Mouse (Mus musculus) urinary bladder, postnatal 25 days (tissue): ENCODE results near the gene Iqschfp.

Source experiments
- DNase-seq: peaks from one replicate; pipeline ENCODE4 v3.0.0; 2022; ENCODE audit warnings: low spot score

The Iqschfp gene

DNA sequence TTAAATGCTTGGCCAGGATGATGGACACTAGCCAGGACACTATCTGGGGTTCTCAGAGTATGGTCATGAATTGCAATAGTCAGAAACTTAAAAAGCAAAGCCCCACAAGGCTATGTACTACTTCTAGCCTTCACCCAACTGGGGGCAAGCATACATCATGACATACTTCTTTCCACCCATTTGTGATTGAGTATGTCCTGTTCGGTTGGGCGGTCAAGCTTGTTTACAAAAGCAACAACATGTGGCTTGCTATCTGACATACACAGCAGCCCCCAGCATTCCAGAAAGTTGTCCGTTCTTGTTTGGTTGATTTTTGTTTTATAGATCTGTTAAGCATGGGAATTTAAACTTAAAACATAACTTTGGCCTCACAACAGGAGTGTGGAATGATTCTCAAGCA lies 755.2 kb downstream of the Iqschfp start:
- no peak for DNase-seq

- no peak for DNase-seq
Measured at GRCm38 (mm10) chr3:68650251-68650650, 758.2 kb downstream of the Iqschfp start.

- DNase-seq: no peak
Measured at GRCm38 (mm10) chr3:68656607-68657352, 764.7 kb downstream of the Iqschfp start.

DNA sequence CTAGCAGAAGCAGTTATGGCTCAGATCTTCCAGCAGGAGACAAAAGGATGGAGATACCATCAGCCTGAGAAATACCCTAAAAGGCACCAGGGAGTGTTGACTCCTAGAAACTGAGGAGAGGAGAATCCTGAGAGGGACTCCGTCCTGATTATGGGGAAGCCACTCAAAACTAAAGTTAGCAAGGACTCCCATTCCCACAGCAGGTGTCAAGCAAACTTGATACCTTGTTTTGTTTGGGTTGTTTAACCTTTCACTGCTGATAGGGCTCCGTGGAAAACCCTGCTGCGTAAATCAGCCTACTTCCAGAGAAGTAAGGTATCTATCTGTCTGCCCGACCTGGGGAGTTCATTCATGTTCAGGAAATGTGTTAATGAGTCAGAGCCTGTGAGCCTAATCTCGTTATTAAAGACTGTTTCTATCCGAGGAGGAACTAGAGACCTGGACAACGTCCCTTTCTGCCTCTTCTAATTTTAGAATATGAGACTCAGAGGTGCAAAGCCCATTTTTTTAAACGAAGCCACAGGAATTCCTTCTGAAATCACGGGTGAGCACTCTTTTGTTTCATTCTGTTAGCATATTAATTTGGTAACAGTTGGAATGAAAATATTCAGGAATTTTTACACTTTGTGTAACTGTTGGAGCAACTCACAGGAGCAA lies 765.7 kb downstream of the Iqschfp start:
- no peak for DNase-seq

- no peak for DNase-seq
Measured at GRCm38 (mm10) chr3:68659996-68660395, 768.0 kb downstream of the Iqschfp start.

- DNase-seq: no peak
Measured at GRCm38 (mm10) chr3:68660538-68660937, 768.5 kb downstream of the Iqschfp start.

DNA sequence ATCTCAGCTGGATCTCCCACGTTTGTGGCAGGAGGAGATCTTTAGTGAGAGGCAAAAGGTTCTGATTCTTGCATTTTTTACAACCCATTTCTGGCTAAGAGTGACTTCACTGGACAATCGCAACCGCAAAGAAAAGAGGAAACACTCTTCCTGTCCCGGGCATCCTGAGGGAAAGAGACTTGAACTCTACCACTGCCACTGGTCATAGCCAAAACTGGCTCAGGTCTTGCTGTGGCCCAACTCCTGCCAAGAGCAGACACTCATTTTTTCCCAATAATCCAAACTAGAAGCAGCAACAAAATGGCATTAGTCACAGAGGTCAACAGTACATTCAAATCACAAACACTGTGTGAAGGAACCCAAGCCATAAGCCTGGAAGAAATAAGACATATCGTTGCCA lies 770.4 kb downstream of the Iqschfp start:
- no peak for DNase-seq

DNA sequence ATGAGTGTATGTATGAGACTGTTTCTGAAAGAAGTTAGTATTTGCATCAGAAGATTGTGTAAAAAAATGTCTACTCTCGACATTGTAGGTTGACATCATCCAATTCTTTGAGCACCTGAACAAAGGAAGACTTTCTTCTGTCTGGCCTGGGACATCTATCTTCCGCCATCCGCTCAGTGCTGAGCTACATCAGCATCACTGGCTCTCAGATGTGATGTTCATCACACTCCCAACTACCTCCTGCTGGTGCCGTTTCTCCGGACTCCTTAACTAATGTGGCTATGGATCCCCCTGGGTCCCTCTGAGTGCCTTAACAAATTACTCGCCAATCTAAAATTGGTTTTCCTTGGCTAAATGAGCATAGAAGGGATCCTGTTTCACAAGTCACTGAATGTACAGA lies 772.3 kb downstream of the Iqschfp start:
- no peak for DNase-seq

- no peak for DNase-seq
Measured at GRCm38 (mm10) chr3:68666377-68666776, 774.3 kb downstream of the Iqschfp start.

DNA sequence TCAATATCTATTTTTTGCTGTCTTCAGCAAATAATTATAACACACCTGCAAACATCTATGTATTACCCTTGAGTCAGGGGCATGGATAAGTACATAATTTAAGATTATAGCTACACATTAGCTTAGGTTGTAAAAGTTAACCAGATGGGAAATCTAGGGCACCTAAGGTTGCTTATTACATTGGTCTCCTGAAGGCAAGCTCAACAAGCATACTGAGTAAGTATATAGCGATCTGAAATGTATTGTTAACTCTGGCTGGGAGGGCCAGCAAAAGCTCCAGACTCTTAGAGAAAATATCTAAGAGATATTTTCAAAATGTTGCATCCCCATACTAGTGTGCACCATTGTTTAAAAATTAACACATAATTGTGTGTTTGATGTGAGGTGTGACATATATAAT lies 775.8 kb downstream of the Iqschfp start:
- no peak for DNase-seq

DNA sequence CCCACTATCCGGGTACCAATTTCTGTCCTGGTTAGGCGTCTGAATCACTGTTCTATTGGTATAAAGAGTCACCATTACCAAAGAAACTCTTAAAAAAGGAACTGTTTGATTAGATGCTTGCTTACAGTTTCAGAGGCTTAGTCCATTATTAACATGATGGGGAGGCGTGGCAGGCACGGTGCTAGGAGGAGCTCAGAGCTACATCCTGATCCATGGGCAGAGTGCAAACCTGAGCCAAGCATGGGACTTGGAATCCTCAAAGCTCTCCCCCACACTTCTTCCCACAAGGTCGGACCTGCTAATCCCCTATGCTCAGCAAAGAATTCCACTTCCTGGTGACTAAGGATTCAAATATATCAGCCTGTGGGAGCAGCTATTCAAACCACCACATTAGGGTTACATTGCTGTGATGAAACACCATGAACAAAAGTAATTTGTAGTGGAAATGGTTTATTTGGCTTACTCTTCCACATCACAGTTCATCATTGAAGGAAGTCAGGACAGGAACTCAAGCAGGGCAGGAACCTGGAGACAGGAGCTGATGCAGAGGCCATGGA lies 777.5 kb downstream of the Iqschfp start:
- DNase-seq: no peak

- DNase-seq: no peak
Measured at GRCm38 (mm10) chr3:68674721-68675120, 782.7 kb downstream of the Iqschfp start.

GRCm38 (mm10) chr3:68675216-68675835 lies 783.3 kb downstream of the Iqschfp start:
- DNase-seq: no peak
